Mouse (Mus musculus) hindbrain, embryonic 10.5 days (tissue): ENCODE data around the gene Got1. TPM values are rescaled to one million over a fixed set of nuclear protein-coding genes. Genes with fewer than 3 reads are reported as not detected.

Experiments
- polyA plus RNA-seq: library from polyadenylated mRNA; unstranded; fragments of >200 nt; fragmentation: Nextera tagmentation; extraction: Ambion mirVana; gene quantifications from 2 replicates; pipeline ENCODE4 v1.2.1, GENCODE M21; 2016

The Got1 gene
- polyA plus RNA-seq, 1 experiment from 2014 or later, result 60.5 TPM

Other genes starting within 250 kb of the Got1 start
- 0.70 and 2.7 TPM in 2 replicates for gene Hpse2, start 136.2 kb downstream of the Got1 start, polyA plus RNA-seq
- gene Cnnm1, start 84.2 kb downstream of the Got1 start, polyA plus RNA-seq, result 0.34 and 0.35 TPM in 2 replicates
- 0.56 and 1.0 TPM in 2 replicates for gene Nkx2-3, start 87.7 kb upstream of the Got1 start, polyA plus RNA-seq
- gene Slc25a28, start 150.3 kb upstream of the Got1 start, polyA plus RNA-seq, result 9.2 and 12.3 TPM in 2 replicates
- 9.0 and 9.3 TPM in 2 replicates for gene Entpd7, start 165.1 kb upstream of the Got1 start, polyA plus RNA-seq
- 12.8 and 13.9 TPM in 2 replicates for gene Cutc, start 228.4 kb upstream of the Got1 start, polyA plus RNA-seq
- gene Cox15, start 228.4 kb upstream of the Got1 start, polyA plus RNA-seq, result 14.1 and 15.3 TPM in 2 replicates